Mouse (Mus musculus) kidney, embryonic 14.5 days (tissue): ENCODE measurements at regions not wholly inside any gene's neighbourhood (a gene's known extent, or its start where the extent isn't known, plus 50 kb on each side); places are given as distances from the start of the nearest gene placed in this dataset.

Experiments used
- ATAC-seq: fragments of 200-750 bp; cut with Nextera tagmentation; 2 replicates; pipeline ENCODE4 v1.8.0; 2017; ENCODE audit warnings: moderate number of reproducible peaks, mild to moderate bottlenecking, moderate TSS enrichment, moderate library complexity; ENCODE audit not compliant: low FRiP score, low TSS enrichment
- H3K27ac ChIP-seq: fragments of 300-500 bp; sonication (generic); 2 replicates; pipeline ENCODE4 v1.5.1; 2014; ENCODE audit warnings: low read depth, mild to moderate bottlenecking, low read length, moderate library complexity, mixed read lengths
- H3K27me3 ChIP-seq: fragments of 300-500 bp; sonication (generic); 2 replicates; pipeline ENCODE4 v1.6.1; 2014; ENCODE audit warnings: mild to moderate bottlenecking, low read length; ENCODE audit not compliant: control insufficient read depth, insufficient read depth
- H3K36me3 ChIP-seq: fragments of 300-500 bp; sonication (generic); 2 replicates; pipeline ENCODE4 v1.6.1; 2014; ENCODE audit warnings: low read length, mixed read lengths; ENCODE audit not compliant: control insufficient read depth, insufficient read depth
- H3K4me1 ChIP-seq: fragments of 300-500 bp; sonication (generic); 2 replicates; pipeline ENCODE4 v1.6.1; 2014; ENCODE audit warnings: low read length, mixed read lengths; ENCODE audit not compliant: control insufficient read depth, insufficient read depth
- H3K4me2 ChIP-seq: fragments of 300-500 bp; sonication (generic); replicated peaks from 2 replicates; pipeline ENCODE4 v1.6.1; 2014; ENCODE audit warnings: low read depth, mild to moderate bottlenecking, low read length
- H3K4me3 ChIP-seq: fragments of 300-500 bp; sonication (generic); 2 replicates; pipeline ENCODE4 v1.5.1; 2014; ENCODE audit warnings: mild to moderate bottlenecking, low read length
- H3K9ac ChIP-seq: fragments of 300-500 bp; sonication (generic); 2 replicates; pipeline ENCODE4 v1.6.1; 2014; ENCODE audit warnings: low read depth, mild to moderate bottlenecking, low read length, moderate library complexity
- H3K9me3 ChIP-seq: fragments of 300-500 bp; sonication (generic); 2 replicates; pipeline ENCODE4 v1.6.1; 2016; ENCODE audit warnings: low read length; ENCODE audit not compliant: control insufficient read depth
- WGBS: fragments of 180-500 bp; shearing (Covaris S2); extraction: QIAGEN DNeasy Blood & Tissue Kit; methylation state at CpG from one replicate; pipeline ENCODE4 v1.1.7; 2014; 5-methylcytosine and 5-hydroxymethylcytosine counted together

DNA sequence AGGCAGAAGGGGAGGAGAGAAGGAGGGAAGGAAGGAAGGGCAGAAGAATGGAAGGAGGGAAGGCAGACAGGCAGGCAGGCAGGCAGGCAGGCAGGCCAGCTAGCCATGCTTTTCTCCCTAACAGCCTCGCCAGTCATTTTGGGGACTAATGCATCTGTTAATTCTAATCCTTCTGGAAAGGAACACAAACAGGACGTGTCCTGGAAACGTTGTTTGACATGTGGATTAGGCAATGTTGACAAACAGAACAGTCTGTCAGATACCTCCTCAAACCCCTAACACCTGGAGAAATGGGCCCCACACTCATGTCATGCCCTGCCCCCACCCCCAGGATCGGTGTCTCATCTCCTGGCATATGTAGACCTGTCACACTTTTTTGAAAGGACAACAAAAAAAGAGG is 206.7 kb upstream of the Adamts9 start:
- Histone ChIP-seq H3K4me1 (no peaks in the 10 kb centered on the region), H3K9ac (no peak overlapping the region), H3K27me3 (no peaks in the 10 kb centered on the region), H3K9me3 (no peaks in the 10 kb centered on the region), H3K36me3 (no peaks in the 10 kb centered on the region), H3K4me3 (no peak overlapping the region), H3K4me2 (no peak overlapping the region), H3K27ac (no peak overlapping the region)
- 53% methylated on average over 4 of the region's 4 CpGs for WGBS
- ATAC-seq: no peak

- 25% methylated on average over 4 of the region's 4 CpGs for WGBS
- H3K4me3 ChIP-seq: no peak overlapping the region
- H3K4me1 ChIP-seq: no peaks in the 10 kb centered on the region
- H3K9ac ChIP-seq: no peak overlapping the region
- ATAC-seq: peak; percentile 79
- H3K27me3 ChIP-seq: no peaks in the 10 kb centered on the region
- peak overlapping the region; percentile 6; the same call in 1 of the 2 replicates for H3K27ac ChIP-seq
- no peaks in the 10 kb centered on the region for H3K9me3 ChIP-seq
- no peak overlapping the region for H3K4me2 ChIP-seq
- no peaks in the 10 kb centered on the region for H3K36me3 ChIP-seq
Observed at GRCm38 (mm10) chr6:93140331-93140731, 197.0 kb upstream of the Adamts9 start.

DNA sequence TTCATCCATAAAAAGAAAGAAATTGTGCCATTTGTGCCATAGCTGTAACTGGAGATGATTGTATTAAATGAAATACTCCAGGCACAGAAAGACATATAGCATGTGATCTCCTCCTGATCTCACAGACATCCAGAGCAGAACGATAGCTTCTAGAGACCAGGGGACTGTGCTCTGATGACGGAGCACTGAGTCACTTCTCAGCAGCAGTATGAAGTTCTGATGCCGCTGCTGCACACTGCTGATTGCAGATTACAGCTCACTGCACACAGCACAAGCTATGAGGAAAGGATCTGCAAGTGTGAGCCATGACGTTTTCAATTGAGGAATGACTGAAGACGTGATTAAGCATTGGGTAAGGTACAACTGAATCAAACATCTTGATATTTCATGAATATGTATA is 190.6 kb upstream of the Adamts9 start:
- 71% methylated on average over 5 of the region's 5 CpGs for WGBS
- H3K36me3 ChIP-seq: no peaks in the 10 kb centered on the region
- no peak overlapping the region for H3K4me2 ChIP-seq
- no peak for ATAC-seq
- H3K27me3 ChIP-seq: no peaks in the 10 kb centered on the region
- no peak overlapping the region for H3K4me3 ChIP-seq
- no peak overlapping the region for H3K27ac ChIP-seq
- no peak overlapping the region for H3K9ac ChIP-seq
- H3K4me1 ChIP-seq: no peaks in the 10 kb centered on the region
- no peaks in the 10 kb centered on the region for H3K9me3 ChIP-seq

DNA sequence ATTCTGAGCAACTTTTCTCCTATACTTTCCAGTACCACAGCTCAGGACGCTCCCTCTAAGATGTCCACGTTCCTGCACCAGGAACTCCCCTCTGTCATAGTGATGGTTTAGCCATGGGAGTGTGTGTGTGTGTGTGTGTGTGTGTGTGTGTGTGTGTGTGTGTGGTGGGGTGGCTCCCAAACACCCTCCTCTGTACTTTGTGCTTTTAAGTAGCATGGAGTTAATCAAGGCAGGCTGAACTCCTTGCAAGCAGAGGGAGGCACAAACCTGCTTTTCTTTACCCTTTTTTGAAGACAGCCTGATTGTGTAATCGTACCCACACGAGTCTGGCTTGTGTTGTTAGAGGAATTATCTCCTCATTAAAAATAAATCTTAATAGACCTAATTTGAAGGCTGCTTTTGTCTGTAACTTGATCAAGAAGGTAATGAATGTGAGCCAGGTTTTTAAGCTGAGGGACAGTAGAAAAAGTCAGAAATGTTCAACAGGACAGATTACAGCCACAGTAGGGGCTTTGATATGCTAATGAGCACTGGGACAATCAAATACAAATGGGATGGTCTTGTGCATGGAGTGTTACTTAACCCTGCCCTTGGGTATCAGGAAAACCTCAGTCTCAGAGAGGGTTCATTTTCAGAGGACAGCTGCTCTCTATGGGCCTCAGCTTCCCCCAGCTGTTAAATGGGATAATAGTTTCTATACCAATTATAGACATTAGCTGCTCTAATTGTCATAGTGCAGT is 187.8 kb upstream of the Adamts9 start:
- H3K4me2 ChIP-seq: no peak overlapping the region
- no peak overlapping the region for H3K27ac ChIP-seq
- WGBS: 47% methylated on average over 4 of the region's 4 CpGs
- H3K9me3 ChIP-seq: no peaks in the 10 kb centered on the region
- H3K4me3 ChIP-seq: no peak overlapping the region
- no peak for ATAC-seq
- no peak overlapping the region for H3K9ac ChIP-seq
- H3K36me3 ChIP-seq: no peaks in the 10 kb centered on the region
- no peaks in the 10 kb centered on the region for H3K4me1 ChIP-seq
- no peaks in the 10 kb centered on the region for H3K27me3 ChIP-seq

- no peak for ATAC-seq
- Histone ChIP-seq H3K27me3 (no peaks in the 10 kb centered on the region), H3K9ac (no peak overlapping the region), H3K27ac (peak overlapping the region; percentile 65; the same call in 1 of the 2 replicates), H3K4me2 (no peak overlapping the region; the same call in 1 of the 2 replicates), H3K9me3 (no peaks in the 10 kb centered on the region), H3K36me3 (no peaks in the 10 kb centered on the region), H3K4me1 (0 out of 2 replicates have a peak, but pooled peaks cover 4% of the 10 kb centered on the region), H3K4me3 (no peak overlapping the region)
- 52% methylated on average over 12 of the region's 12 CpGs for WGBS
Observed at GRCm38 (mm10) chr6:93119482-93119881, 176.2 kb upstream of the Adamts9 start.

DNA sequence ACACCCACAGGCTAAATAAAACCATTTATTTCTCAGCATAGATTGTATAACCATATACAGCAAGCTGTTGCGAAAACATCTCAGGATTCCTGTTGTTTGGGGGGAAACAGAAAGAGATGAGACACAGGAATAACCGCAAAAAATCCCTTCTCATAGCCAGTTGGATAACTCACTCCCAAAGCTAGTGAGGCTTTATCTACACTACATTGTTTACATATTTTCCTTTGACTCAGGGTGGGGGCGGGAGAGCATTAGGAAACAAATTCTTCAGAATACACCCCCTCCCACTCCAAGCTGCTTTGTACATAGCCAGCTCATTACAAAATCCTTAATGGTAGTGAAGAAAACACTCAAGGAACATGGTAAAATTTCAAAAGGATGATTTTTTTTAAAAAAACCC is 170.1 kb upstream of the Adamts9 start:
- Histone ChIP-seq H3K4me2 (no peak overlapping the region), H3K36me3 (no peaks in the 10 kb centered on the region)
- WGBS: 89% methylated on average over 3 of the region's 3 CpGs

DNA sequence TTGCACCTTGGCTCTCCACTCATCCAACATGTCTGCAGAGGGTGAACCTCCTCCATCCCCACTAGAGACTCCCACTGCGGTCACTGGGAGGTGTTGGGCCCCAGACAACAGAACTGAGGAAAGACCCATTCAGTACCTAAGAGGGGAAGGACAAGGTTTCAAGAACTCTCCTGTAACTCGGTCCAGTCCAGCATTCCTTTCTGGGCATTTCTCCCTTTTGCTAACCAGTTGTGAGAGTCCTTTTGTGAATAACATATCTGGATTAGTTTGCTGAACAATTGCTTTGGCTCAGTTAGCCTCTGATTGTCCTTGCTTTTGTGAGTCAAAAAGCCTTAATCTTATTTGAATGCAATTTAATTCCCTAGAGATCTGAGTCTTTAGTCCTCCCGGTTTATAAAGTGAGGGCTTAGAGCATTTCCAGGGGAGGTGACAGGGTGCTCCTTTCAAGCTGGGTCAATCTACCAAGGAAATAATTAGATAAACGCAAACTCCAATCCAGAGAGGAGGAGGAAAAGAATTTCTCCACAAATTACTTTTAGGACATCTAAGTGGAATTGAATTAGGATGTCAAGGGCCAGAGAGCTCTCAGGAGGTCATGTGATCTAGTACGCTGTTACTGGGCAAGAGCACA is 151.6 kb upstream of the Adamts9 start:
- Histone ChIP-seq H3K9ac (no peak overlapping the region), H3K4me3 (no peak overlapping the region), H3K27me3 (no peaks in the 10 kb centered on the region), H3K4me1 (no peaks in the 10 kb centered on the region), H3K9me3 (no peaks in the 10 kb centered on the region), H3K27ac (no peak overlapping the region), H3K36me3 (no peaks in the 10 kb centered on the region), H3K4me2 (no peak overlapping the region)
- WGBS: 52% methylated on average over 5 of the region's 5 CpGs
- ATAC-seq: no peak

More for the DNA sequence above, 170.1 kb upstream of the Adamts9 start:
- no peak overlapping the region for H3K9ac ChIP-seq
- no peak overlapping the region for H3K27ac ChIP-seq
- ATAC-seq: no peak
- H3K4me3 ChIP-seq: no peak overlapping the region
- H3K9me3 ChIP-seq: no peaks in the 10 kb centered on the region
- H3K4me1 ChIP-seq: no peaks in the 10 kb centered on the region
- H3K27me3 ChIP-seq: no peaks in the 10 kb centered on the region

- Histone ChIP-seq H3K9ac (no peak overlapping the region), H3K4me3 (no peak overlapping the region), H3K9me3 (no peaks in the 10 kb centered on the region), H3K27ac (no peak overlapping the region), H3K4me1 (no peaks in the 10 kb centered on the region), H3K36me3 (no peaks in the 10 kb centered on the region), H3K27me3 (no peaks in the 10 kb centered on the region), H3K4me2 (no peak overlapping the region)
- WGBS: 85% methylated on average over 2 of the region's 2 CpGs
- no peak for ATAC-seq
Observed at GRCm38 (mm10) chr6:93093770-93094169, 150.5 kb upstream of the Adamts9 start.

DNA sequence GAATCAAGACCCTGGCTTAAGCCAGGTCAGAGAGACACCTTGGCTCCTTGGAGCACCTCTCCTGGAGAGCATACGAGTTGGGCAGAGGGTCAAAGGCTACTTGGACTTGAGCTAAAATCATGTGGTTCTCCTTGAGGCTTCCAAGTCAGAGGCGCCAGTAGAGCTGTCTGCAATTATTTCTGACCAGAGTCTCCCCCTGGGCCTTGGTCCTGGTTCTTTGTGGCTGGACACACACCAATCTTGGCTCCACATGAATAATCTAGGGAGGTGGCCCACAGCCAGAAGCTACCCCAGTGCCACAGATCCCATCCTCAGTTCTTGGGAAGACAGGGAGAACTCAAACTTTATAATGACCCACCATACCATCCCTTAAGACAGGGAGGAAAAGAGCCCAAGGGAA is 144.0 kb upstream of the Adamts9 start:
- Histone ChIP-seq H3K36me3 (no peaks in the 10 kb centered on the region), H3K4me2 (no peak overlapping the region), H3K27ac (no peak overlapping the region), H3K4me1 (0 out of 2 replicates have a peak, but pooled peaks cover under 1% of the 10 kb centered on the region), H3K9ac (no peak overlapping the region), H3K4me3 (no peak overlapping the region), H3K27me3 (no peaks in the 10 kb centered on the region), H3K9me3 (no peaks in the 10 kb centered on the region)
- ATAC-seq: no peak
- 88% methylated on average over 2 of the region's 2 CpGs for WGBS
